Mouse (Mus musculus) thymus, postnatal 4 days (tissue): ENCODE data around the gene Inpp1.

ENCODE experiments used
- DNase-seq: peaks from one replicate; pipeline ENCODE4 v3.0.0; 2021

Gene Inpp1

GRCm38 (mm10) chr1:52816910-52817812 lies at the start of gene Inpp1:
Inpp1 (minus strand) TSS chr1:52817688.
- DNase-seq: peak; percentile 79

- no peak for DNase-seq
Measured at GRCm38 (mm10) chr1:52866007-52866406, 48.5 kb upstream of the Inpp1 start.

- no peak for DNase-seq
Measured at GRCm38 (mm10) chr1:52864220-52864619, 46.7 kb upstream of the Inpp1 start.

- no peak for DNase-seq
Measured at GRCm38 (mm10) chr1:52855904-52856601, 38.6 kb upstream of the Inpp1 start.

- DNase-seq: peak; percentile 16
Measured at GRCm38 (mm10) chr1:52854029-52854428, 36.5 kb upstream of the Inpp1 start.

GRCm38 (mm10) chr1:52849422-52849821 lies 31.9 kb upstream of the Inpp1 start:
- DNase-seq: no peak

- DNase-seq: no peak
Measured at GRCm38 (mm10) chr1:52846556-52846955, 29.1 kb upstream of the Inpp1 start.

GRCm38 (mm10) chr1:52844782-52845665 lies 27.5 kb upstream of the Inpp1 start, which contains the start of gene Hibch:
Hibch (plus strand) TSS chr1:52844929.
- peak; percentile 97 for DNase-seq

- no peak for DNase-seq
Measured at GRCm38 (mm10) chr1:52844354-52844753, 26.9 kb upstream of the Inpp1 start.

- no peak for DNase-seq
Measured at GRCm38 (mm10) chr1:52839099-52839498, 21.6 kb upstream of the Inpp1 start.

GRCm38 (mm10) chr1:52817813-52818147 lies 292 bp upstream of the Inpp1 start:
- DNase-seq: no peak

- no peak for DNase-seq
Measured at GRCm38 (mm10) chr1:52816232-52816891, 1.1 kb downstream of the Inpp1 start.

GRCm38 (mm10) chr1:52808456-52808855 lies 9.0 kb downstream of the Inpp1 start:
- DNase-seq: no peak

GRCm38 (mm10) chr1:52805041-52805440 lies 12.4 kb downstream of the Inpp1 start:
- no peak for DNase-seq

GRCm38 (mm10) chr1:52802406-52802975 lies 15.0 kb downstream of the Inpp1 start:
- no peak for DNase-seq

- no peak for DNase-seq
Measured at GRCm38 (mm10) chr1:52801651-52802050, 15.8 kb downstream of the Inpp1 start.

- DNase-seq: peak; percentile 37
Measured at GRCm38 (mm10) chr1:52800340-52800740, 17.1 kb downstream of the Inpp1 start.

GRCm38 (mm10) chr1:52799772-52800171 lies 17.7 kb downstream of the Inpp1 start:
- DNase-seq: no peak

GRCm38 (mm10) chr1:52799056-52799726 lies 18.3 kb downstream of the Inpp1 start:
- DNase-seq: peak; percentile 59

GRCm38 (mm10) chr1:52795927-52796326 lies 21.6 kb downstream of the Inpp1 start:
- DNase-seq: no peak

- peak; percentile 31 for DNase-seq
Measured at GRCm38 (mm10) chr1:52793692-52794091, 23.8 kb downstream of the Inpp1 start.
